Mouse (Mus musculus): ENCODE measurements at regions not wholly inside any gene's neighbourhood (a gene's known extent, or its start where the extent isn't known, plus 50 kb on each side); places are given as distances from the start of the nearest gene placed in this dataset.
A peak's percentile ranks its signal among the peaks of the same experiment; 100 is the strongest.

GRCm38 (mm10) chr13:71874986-71875385 lies 88.5 kb downstream of the Irx1 start:
- DNase-seq (ENCODE audit: low spot score in 2 of 2): no peak

DNA sequence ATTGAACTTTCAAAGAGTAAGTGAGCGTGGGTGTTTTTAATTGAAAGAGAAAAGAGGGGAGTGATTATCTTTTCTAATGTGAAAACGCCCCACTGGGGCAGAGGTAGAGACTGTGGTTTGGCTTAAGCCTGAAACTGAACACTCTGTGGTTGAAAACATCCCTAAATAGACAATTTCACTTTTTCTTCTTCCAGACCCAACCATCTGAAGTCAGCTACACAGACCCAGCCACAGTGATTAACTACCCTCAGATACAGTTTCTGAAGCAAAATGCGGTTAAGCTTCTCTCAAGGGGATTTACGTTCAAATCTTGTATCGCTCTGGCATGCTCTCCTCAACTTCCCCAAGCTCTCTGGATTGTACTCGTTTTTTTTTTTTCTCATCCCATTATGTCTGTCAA lies 94.8 kb downstream of the Irx1 start:
- DNase-seq (ENCODE audit: low spot score in 2 of 2): no peak

DNA sequence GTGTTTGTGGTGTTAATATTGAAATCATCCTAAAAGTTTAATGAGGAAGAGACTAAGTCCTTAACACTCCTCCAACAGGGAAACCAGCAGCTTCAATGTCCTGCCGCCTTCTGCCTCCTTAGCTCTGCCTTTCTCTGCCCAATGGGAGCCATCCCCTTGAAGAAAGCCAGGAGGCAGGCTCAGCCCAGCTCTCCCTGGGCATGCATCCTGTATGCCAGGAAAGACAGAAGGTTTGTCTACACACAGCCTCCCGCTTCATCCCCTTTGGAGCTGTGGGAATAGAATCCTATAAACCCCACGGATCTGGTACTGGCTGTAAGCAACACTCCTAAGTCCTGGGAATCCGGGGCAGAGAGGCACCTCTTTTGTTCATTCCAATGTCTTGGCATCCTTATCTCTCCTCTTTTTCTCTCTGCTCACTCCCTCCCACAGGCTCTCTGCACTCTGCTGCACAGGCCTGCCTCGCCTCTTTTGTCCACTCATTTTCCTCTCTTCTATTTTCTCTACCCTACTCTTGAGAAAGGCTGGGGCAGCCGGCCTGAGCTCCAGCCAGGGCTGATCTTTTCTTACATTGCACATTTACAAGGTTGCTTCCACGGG lies 110.0 kb downstream of the Irx1 start:
- no peak for DNase-seq (ENCODE audit: low spot score in 2 of 2)

DNA sequence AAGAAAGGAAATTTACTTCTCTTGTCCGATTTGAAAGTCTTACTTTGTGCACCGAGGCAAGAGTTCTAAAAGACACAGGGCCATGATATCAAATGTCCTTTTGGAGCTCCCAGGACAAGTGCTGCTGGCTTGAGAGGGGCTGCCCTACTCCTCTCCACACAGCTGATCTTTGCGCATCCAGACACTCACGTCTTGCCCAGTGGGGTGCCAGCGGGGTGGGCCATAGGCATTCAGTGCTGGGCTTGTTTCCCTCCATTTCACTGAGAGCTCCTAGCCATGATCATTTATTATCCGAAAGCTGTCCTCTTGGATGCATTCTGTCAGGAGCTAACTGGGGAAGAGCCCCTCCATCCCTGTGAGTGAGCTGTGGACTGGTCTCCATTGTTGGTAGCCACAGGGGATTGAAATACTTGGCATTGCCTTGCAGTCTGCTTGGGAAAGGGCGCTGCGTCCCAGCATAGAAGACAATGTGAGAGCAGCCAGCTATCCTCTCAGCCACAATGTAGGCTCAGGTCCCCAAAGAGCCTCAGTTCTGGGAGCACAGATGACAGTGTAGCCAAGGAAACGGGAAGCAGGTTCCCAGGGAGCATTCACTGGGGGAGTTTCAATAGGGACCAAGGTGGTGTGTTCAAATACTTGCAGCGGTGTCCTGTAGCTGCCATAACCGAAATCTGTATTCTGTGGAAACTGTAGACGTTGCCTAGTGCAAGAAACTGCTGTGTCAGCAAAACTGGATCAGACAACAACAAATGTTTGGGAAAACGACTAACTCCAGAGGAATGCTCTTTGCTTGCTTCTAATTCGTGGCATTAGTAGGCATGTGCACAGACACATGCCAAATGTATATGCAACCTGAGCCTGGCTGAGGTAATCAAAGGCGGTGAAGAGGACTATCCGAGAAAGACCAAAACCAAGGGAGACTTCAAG lies 159.2 kb downstream of the Irx1 start:
- DNase-seq (ENCODE audit: low spot score in 2 of 2): no peak

GRCm38 (mm10) chr13:71798288-71798687 lies 165.2 kb downstream of the Irx1 start:
- DNase-seq (ENCODE audit: low spot score in 2 of 2): no peak

DNA sequence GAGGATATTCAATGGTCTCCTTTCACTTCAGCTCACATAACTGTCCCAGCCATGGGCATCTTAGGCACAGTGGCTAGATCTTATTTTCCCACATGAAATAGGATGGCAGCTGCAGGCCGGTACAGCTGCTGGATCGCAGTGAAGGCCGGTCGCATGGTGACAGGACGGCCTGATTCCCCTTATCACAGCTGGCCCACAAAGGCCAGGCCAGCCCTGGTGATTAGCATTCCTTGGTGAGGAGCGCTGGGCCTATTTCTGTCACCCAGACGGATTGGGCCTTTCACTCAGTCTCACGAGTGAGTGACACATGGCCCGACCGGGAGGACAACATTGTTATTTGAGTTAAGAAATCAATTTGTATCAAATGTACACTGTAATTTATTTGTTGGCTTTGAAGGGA lies 178.8 kb downstream of the Irx1 start:
- DNase-seq (ENCODE audit: low spot score in 2 of 2): peak in 1 of 2 experiments; percentile 22

GRCm38 (mm10) chr13:71747003-71747965 lies 216.2 kb downstream of the Irx1 start:
- no peak for DNase-seq (ENCODE audit: low spot score in 2 of 2)

DNA sequence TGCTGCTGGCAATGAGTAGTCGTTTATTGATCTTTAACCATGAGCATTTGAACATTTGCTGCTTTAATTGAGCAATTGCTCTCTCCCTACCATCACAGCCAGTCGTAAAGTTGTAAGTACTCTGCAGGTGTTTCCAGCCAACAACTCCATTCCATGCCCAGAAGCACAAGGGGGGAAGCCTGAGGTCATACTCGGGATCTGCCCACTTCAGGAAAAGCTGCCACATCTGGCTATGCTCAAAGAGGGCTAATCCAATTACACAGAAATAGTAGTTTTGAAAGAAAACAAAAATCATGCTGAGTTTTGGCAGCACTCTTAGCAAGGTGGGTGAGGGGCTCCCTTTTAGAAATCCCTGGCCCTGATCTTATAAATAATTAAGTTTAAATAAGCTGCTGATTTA lies 217.0 kb downstream of the Irx1 start:
- DNase-seq (ENCODE audit: low spot score in 2 of 2): no peak

DNA sequence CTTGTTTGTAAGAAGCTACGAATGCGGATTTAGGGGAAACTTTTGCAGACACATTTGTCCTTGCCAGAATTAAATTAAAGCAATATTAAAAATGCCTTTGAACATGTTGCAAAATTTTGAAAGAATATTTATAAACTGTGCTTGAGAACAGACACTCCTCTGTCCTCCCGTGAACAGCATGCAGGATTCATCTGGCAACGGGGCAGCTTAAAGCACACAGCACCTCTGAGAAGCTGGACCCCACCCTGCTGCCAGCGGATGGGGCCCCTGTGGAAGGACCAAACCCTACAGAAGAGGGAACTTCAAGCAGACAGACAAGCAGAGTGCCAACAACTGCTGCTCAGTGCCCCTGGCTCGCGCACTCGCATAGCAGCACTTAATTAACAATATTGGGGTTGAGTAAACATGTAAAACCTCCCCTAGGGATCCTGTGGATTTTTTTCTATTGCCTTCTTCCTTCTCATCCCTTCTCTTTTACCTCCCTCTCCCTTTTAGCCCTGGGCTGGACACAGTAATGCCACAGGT lies 226.6 kb downstream of the Irx1 start:
- DNase-seq (ENCODE audit: low spot score in 2 of 2): no peak

- DNase-seq (ENCODE audit: low spot score in 2 of 2): no peak
Observed at GRCm38 (mm10) chr13:71734261-71734660, 229.3 kb downstream of the Irx1 start.

DNA sequence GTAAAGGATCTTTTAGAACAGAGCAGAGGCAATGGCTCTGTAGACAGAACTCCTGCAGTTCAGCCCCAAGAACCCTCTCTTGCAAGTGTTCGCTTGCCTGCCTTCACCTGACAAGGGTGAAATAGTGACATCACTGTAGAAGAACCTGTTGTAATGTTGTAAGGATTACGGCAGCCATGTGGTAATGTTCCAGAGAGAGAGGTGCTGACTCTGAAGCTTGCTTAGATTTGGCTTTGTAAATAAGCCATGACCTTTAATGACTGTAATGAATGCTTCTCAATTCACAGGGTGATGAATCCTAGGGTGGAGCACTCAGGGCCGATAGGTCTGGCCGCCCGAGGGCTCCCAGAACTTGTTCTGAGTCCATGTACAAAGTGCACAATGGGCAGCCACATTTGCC lies 230.2 kb downstream of the Irx1 start:
- DNase-seq (ENCODE audit: low spot score in 2 of 2): no peak

GRCm38 (mm10) chr13:71732903-71733302 lies 230.6 kb downstream of the Irx1 start:
- no peak for DNase-seq (ENCODE audit: low spot score in 2 of 2)

GRCm38 (mm10) chr13:71690069-71690817 lies 273.3 kb downstream of the Irx1 start:
- DNase-seq (ENCODE audit: low spot score in 2 of 2): peak in 1 of 2 experiments; percentile 22

DNA sequence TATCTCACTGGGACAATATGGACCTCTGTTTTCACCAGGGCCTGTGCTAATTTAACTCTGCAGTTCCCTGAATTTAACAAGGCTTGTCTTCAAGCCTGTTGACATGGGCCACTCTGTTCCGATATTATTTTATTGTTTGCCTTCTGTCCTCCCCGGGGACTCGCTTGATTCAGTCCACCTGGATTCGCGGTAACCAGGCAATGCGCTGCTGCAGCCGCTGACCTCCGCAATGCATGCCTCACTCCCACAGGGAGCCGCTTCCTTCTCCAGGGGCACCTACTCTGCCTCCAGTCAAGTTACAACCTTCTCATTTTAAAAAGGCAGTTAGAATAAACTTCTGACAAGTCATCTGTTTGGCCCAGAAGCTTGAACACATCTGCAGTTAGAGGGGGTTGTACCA lies 274.3 kb downstream of the Irx1 start:
- no peak for DNase-seq (ENCODE audit: low spot score in 2 of 2)

DNA sequence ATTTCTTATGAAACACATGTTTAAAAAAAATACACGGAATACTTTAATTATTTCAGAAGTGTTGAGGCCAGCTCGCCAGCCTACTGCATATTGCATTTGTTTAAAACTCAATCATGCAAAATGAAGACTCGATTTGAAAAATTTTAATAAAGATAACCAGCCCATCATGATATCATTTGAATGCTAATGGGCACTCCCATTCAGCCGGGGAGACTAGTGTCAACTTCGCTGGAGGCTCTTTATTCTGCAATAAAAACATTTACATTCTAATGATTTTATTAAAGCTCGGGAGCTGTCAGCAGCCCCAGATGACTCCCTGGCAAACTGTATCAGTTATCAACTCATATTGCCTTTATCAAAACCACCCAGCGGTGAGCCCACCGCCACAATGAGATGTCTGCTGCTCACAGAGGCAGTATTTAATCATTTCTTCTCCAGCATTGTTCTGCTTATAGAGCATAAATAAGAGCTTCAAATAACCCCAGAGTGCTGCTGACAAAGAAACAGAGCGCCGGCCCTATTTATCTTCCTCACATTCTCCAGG lies 287.4 kb downstream of the Irx1 start:
- DNase-seq (ENCODE audit: low spot score in 2 of 2): no peak

GRCm38 (mm10) chr13:71669956-71670739 lies 293.4 kb downstream of the Irx1 start:
- no peak for DNase-seq (ENCODE audit: low spot score in 2 of 2)

GRCm38 (mm10) chr13:71668256-71668655 lies 295.3 kb downstream of the Irx1 start:
- no peak for DNase-seq (ENCODE audit: low spot score in 2 of 2)

DNA sequence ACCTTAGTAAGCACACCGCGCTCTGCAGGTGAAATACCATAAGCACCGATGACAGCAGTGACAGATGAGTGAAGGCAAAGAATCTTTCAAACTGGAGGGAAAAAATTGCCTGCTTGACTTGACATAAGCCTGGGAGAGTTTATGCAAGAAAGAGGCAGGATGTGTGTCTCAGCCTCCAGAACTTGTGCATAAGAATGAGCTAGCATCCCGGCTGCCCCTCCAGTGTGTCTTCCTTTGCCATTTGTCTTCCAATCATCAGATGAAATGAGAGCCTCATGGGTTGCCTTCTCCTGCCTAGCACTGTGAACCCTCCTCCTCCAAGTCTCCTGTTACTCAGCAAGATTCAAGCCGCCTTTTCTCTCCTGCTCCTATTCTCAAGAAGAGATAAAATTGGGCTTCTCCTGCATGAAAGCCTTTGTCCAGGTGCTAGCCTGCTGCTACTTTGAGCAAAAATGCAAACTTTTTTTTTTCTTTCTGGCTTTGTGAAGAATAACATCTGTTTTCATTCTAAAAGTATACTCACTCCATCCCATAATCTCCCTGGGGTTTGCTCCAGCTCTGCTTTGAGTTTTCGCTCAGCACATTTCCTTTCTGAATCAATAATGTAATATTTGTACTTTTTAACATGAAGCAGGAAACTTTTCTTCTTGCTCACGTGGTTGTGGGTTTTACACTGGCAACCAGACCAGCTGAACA lies 298.2 kb downstream of the Irx1 start:
- no peak for DNase-seq (ENCODE audit: low spot score in 2 of 2)

GRCm38 (mm10) chr13:71657898-71658297 lies 305.6 kb downstream of the Irx1 start:
- DNase-seq (ENCODE audit: low spot score in 2 of 2): no peak
